Mouse (Mus musculus) testis, adult 2 months (tissue): ENCODE results near the gene Zswim7. TPM values are rescaled to one million over a fixed set of nuclear protein-coding genes. Genes with fewer than 3 reads are reported as not detected.
"Not testable (repeated sequence)": the region's sequence is repeated elsewhere in the genome, so short reads cannot be mapped to it uniquely, and the experiment has no call there.

Experiments used
- H3K27ac ChIP-seq: fragments of 200-500 bp; 2 replicates; pipeline ENCODE4 v1.5.1; 2012; ENCODE audit warnings: low read depth, low read length; ENCODE audit not compliant: control insufficient read depth, insufficient read depth
- H3K27me3 ChIP-seq: fragments of 200-500 bp; 2 replicates; pipeline ENCODE4 v1.6.1; 2012; ENCODE audit warnings: mild to moderate bottlenecking, low read length, moderate library complexity; ENCODE audit not compliant: control insufficient read depth, insufficient read depth
- H3K36me3 ChIP-seq: fragments of 200-500 bp; 2 replicates; pipeline ENCODE4 v1.6.1; 2012; ENCODE audit warnings: mild to moderate bottlenecking, low read length; ENCODE audit not compliant: control insufficient read depth, insufficient read depth
- H3K4me1 ChIP-seq: fragments of 200-500 bp; 2 replicates; pipeline ENCODE4 v1.6.1; 2012; ENCODE audit warnings: low read length; ENCODE audit not compliant: control insufficient read depth, insufficient read depth
- H3K4me3 ChIP-seq: fragments of 200-500 bp; 2 replicates; pipeline ENCODE4 v1.5.1; 2012; ENCODE audit warnings: low read depth, mild to moderate bottlenecking, low read length, moderate library complexity, mixed read lengths; ENCODE audit not compliant: control insufficient read depth
- CTCF ChIP-seq: fragments of 200-500 bp; IDR thresholded peaks from 2 replicates; pipeline ENCODE4 v1.5.1; 2012; ENCODE audit warnings: low read depth, mild to moderate bottlenecking, inconsistent platforms, low read length, moderate library complexity; ENCODE audit not compliant: control insufficient read depth, insufficient read depth, insufficient replicate concordance
- POLR2A ChIP-seq: fragments of 200-500 bp; IDR thresholded peaks from 2 replicates; pipeline ENCODE4 v1.6.1; 2012; ENCODE audit warnings: low read depth, mild to moderate bottlenecking, inconsistent platforms, low read length, moderate library complexity; ENCODE audit not compliant: control insufficient read depth
- polyA plus RNA-seq: library from polyadenylated mRNA; depleted of rRNA; stranded (reverse); fragments of >200 nt; gene quantifications from 2 replicates; pipeline ENCODE4 v1.2.3, GENCODE M21; 2012

Zswim7 gene
- polyA plus RNA-seq, 1 experiment, result 93.8 TPM

DNA sequence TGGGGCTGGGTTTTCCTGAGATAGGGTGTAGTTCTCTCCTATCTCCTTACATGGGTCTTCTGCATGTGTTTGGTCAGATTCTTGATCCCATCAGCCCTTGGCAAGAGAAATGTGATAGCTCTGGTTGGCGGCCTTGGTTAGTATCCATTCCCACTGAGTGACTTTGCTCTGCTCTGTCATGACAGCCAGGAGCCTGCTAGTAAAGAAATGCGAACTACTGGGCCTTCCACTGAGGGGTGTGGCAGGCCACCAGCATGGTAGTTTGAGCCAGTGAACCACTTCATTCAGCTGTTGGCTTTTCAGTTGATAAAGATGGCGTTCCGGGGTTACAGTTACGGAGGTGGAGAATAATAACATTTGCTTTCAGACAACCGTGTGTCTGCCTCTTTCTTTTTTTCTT is 17.7 kb upstream of the Zswim7 start:
- Histone ChIP-seq H3K4me3 (no peak overlapping the region), H3K4me1 (no peaks in the 10 kb centered on the region), H3K36me3 (no peaks in the 10 kb centered on the region; the same call in 1 of the 2 replicates), H3K27me3 (no peaks in the 10 kb centered on the region), H3K27ac (no peak overlapping the region)
- no peak for TF ChIP-seq POLR2A
- TF ChIP-seq CTCF, result no peak

DNA sequence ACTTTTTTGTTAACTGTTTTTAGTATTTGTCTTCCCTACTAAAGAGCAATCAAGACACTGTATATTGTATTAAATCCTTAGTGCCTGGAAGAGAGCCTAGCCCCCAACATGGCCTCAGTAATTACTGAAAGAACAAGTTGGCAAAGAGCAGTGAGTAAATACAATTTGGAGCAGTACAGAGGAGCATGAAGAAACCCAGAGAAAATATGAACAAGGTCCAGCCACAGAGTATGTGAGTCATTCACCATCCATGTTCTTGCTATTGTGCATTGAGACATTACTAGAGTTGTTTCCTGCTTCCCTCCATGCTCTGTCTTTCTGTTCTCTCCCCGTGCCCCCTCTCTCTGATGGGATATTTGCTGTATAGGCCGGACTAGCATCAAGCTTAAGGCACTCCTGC is 12.9 kb upstream of the Zswim7 start:
- H3K27ac ChIP-seq, result no peak overlapping the region
- no peak overlapping the region for H3K4me3 ChIP-seq
- TF ChIP-seq CTCF (no peak), POLR2A (no peak)
- no peaks in the 10 kb centered on the region for H3K27me3 ChIP-seq
- H3K4me1 ChIP-seq, result no peaks in the 10 kb centered on the region
- H3K36me3 ChIP-seq, result peaks cover 2% of the 10 kb centered on the region

DNA sequence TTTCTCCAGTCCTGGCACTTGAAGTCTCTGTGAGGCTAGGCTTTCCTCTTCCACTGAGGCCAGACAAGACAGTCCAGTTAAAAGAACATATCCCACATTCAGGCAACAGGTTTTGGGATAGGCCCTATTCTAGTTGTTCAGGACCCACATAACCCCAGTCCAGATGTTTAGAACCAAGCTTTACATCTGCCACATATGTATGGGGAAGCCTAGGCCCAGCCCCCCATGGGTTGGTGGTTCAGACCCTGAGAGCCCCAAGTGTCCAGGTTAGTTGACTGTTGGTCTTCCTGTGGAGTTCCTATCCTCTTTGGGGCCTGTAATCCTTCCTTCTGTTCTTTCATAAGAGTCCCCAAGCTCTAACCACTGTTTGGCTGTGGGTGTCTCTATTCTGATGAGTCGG is 6.5 kb upstream of the Zswim7 start:
- Histone ChIP-seq H3K36me3 (peaks cover 4% of the 10 kb centered on the region), H3K4me1 (no peaks in the 10 kb centered on the region)
- TF ChIP-seq POLR2A (no peak), CTCF (no peak)

DNA sequence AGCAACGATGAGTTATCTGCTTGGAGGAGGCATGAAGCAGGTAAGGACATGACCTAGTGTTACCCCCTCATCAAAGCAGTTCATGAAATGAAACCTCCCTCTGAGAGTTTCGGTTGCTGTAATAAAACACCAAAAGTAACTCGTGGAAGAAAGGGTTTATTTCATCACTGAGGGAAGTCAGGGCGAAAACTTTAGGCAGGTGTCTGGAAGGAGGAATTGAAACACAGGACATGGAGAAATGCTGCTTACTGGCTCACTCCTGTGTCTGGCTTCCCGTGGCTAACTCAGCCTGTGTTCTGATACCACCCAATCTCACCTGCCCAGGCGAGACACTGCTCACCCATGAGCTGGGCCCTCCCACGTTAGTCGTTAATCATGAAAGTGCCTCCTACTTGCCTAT is 3.8 kb upstream of the Zswim7 start:
- Histone ChIP-seq H3K27me3 (no peaks in the 10 kb centered on the region), H3K36me3 (peaks cover 4% of the 10 kb centered on the region), H3K4me1 (peaks cover 3% of the 10 kb centered on the region), H3K27ac (no peak overlapping the region), H3K4me3 (no peak overlapping the region)
- no peak for TF ChIP-seq CTCF
- no peak for TF ChIP-seq POLR2A

More for the DNA sequence above, 6.5 kb upstream of the Zswim7 start:
- H3K27ac ChIP-seq, result no peak overlapping the region
- no peaks in the 10 kb centered on the region for H3K27me3 ChIP-seq
- H3K4me3 ChIP-seq, result no peak overlapping the region

DNA sequence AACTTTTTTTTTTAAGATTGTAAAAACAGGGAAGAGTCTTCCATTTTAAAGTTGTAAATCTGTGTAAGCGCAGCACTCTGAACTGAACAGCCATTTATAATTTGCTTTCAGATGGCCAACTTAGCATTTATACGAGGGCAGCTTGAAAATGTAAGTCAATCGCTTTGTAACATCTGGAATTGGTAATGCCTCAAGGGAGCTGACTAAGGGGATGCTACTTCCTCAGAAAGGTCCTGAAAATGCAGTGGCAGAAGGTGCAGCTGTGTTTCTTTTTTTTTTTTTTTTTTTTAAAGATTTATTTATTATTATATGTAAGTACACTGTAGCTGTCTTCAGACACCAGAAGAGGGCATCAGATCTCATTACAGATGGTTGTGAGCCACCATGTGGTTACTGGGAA is 2.8 kb upstream of the Zswim7 start:
- not testable (repeated sequence) for H3K27me3 ChIP-seq, H3K27ac ChIP-seq, H3K36me3 ChIP-seq, H3K4me3 ChIP-seq, H3K4me1 ChIP-seq

DNA sequence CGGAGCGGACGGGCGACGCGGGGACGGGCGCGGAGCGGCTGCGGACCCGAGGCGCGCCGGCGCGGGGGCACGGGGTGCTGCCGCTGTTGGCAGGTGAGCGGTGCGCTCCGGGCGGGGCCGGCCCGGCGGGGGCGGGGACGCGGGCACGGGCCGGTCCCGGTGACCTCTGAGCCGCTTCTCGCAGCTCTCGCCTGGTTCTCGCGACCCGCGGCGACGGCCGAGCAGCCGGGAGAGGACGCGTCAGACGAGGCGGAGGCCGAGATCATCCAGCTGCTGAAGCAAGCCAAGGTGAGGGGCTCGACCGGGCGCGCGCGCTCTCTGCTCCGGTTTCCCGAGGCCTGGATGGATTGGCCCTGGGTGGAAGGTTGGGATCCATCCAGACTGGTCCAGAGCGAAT is 424 bp upstream of the Zswim7 start:
- TF ChIP-seq CTCF (no peak), POLR2A (no peak)
- Histone ChIP-seq H3K4me1 (peaks cover 3% of the 10 kb centered on the region), H3K27ac (peak overlapping the region; percentile 92), H3K36me3 (peaks cover 3% of the 10 kb centered on the region; the same call in 1 of the 2 replicates), H3K4me3 (peak overlapping the region; percentile 88), H3K27me3 (no peaks in the 10 kb centered on the region)

DNA sequence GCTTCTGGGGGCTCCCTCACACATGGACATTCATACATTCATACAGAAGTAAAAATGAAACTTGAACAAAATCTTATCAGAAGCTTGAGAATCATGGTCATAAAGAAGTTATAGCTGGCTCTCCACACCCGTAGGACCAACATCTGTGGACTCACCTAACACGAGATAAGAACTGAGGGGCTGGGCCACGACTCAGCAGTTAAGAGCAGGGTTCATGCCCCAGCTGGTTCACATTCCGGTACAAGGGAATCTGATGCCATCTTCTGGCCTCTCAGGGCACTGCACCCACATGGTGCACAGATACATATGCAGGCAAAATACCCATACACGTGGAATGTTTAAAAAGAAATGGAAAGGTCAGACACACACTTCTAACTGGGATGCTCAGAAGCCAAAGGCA is 3.1 kb downstream of the Zswim7 start:
- no peak overlapping the region for H3K4me3 ChIP-seq
- no peaks in the 10 kb centered on the region for H3K27me3 ChIP-seq
- no peaks in the 10 kb centered on the region for H3K36me3 ChIP-seq
- no peak overlapping the region for H3K27ac ChIP-seq
- TF ChIP-seq CTCF (peak; percentile 70; the same call in 1 of the 2 replicates), POLR2A (no peak)
- peaks cover 3% of the 10 kb centered on the region for H3K4me1 ChIP-seq

DNA sequence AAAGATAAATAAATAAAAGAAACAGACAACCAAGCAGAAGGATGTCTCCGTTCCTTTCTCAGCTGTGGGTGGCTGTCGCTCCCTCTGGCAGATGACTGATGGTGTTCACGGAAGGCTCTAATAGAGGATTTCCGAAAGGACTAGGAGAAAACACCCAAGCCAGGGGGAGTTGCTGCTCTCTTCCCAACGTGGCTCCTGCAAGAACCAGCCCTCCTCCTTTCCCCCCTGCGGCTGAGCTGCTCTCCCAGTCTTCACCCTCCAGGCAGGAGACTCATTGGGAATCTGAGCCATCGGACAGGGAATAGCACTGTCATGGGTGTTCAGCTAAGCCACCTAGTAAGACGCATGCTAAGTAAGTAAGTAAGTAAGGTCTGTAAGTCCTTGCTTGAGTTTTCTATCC is 4.1 kb downstream of the Zswim7 start:
- no peak overlapping the region for H3K4me3 ChIP-seq
- no peaks in the 10 kb centered on the region for H3K27me3 ChIP-seq
- peaks cover 3% of the 10 kb centered on the region for H3K4me1 ChIP-seq
- TF ChIP-seq CTCF (no peak), POLR2A (no peak)
- H3K27ac ChIP-seq, result no peak overlapping the region
- no peaks in the 10 kb centered on the region for H3K36me3 ChIP-seq
